Mouse (Mus musculus): ENCODE data around the gene Gm10720. TPM values are rescaled to one million over a fixed set of nuclear protein-coding genes. Genes with fewer than 3 reads are reported as not detected.
"Not testable (repeated sequence)": the region's sequence is repeated elsewhere in the genome, so short reads cannot be mapped to it uniquely, and the experiment has no call there.

Gm10720 gene
- polyA plus RNA-seq (2015; fragmentation: Nextera tagmentation; extraction: Ambion mirVana), result not detected in 2 replicates

GRCm38 (mm10) chr9:3015354-3015753 is at the start of gene Gm10720:
TSS of gene Gm10720 (plus strand) at chr9:3015654.
- not testable (repeated sequence) for H3K36me3 ChIP-seq; ATAC-seq (ENCODE audit: insufficient read depth, low FRiP score, low read depth); H3K9ac ChIP-seq; H3K9me3 ChIP-seq; H3K4me3 ChIP-seq (replicated peaks); H3K4me2 ChIP-seq; H3K27me3 ChIP-seq (replicated peaks); H3K27ac ChIP-seq; H3K4me1 ChIP-seq
- 66% methylated on average over 5 of the region's 9 CpGs for WGBS

- not testable (repeated sequence) for H3K4me3 ChIP-seq (replicated peaks); H3K9ac ChIP-seq; ATAC-seq (ENCODE audit: insufficient read depth, low FRiP score, low read depth); H3K36me3 ChIP-seq; H3K27ac ChIP-seq; H3K4me1 ChIP-seq; H3K9me3 ChIP-seq; H3K27me3 ChIP-seq (replicated peaks); H3K4me2 ChIP-seq
- WGBS, result 71% methylated on average over 12 of the region's 12 CpGs
Observed at GRCm38 (mm10) chr9:3000445-3000972, 14.9 kb upstream of the Gm10720 start, which contains the start of gene Gm10722. TSS of gene Gm10722 (plus strand) at chr9:3000922.

- 62% methylated on average over 8 of the region's 8 CpGs for WGBS
Observed at GRCm38 (mm10) chr9:3001006-3001405, 14.4 kb upstream of the Gm10720 start.

GRCm38 (mm10) chr9:3001948-3002659 is 13.3 kb upstream of the Gm10720 start:
- not testable (repeated sequence) for H3K27ac ChIP-seq; H3K9me3 ChIP-seq; H3K4me1 ChIP-seq; H3K4me3 ChIP-seq (replicated peaks); H3K27me3 ChIP-seq (replicated peaks); H3K36me3 ChIP-seq; H3K9ac ChIP-seq; H3K4me2 ChIP-seq
- WGBS, result 64% methylated on average over 9 of the region's 11 CpGs
- ATAC-seq (ENCODE audit: insufficient read depth, low FRiP score, low read depth), result peak; percentile 77

More at GRCm38 (mm10) chr9:3001006-3001405, 14.4 kb upstream of the Gm10720 start:
- ATAC-seq (ENCODE audit: insufficient read depth, low FRiP score, low read depth); H3K27ac ChIP-seq; H3K4me2 ChIP-seq; H3K4me1 ChIP-seq; H3K27me3 ChIP-seq (replicated peaks); H3K4me3 ChIP-seq (replicated peaks); H3K9ac ChIP-seq; H3K9me3 ChIP-seq; H3K36me3 ChIP-seq: not testable (repeated sequence)

GRCm38 (mm10) chr9:3002794-3003396 is 12.6 kb upstream of the Gm10720 start, which contains the start of gene Gm11168:
TSS of gene Gm11168 (plus strand) at chr9:3003346.
- not testable (repeated sequence) for H3K36me3 ChIP-seq; H3K4me2 ChIP-seq; H3K27me3 ChIP-seq (replicated peaks); H3K4me1 ChIP-seq; H3K4me3 ChIP-seq (replicated peaks); H3K27ac ChIP-seq; H3K9me3 ChIP-seq; ATAC-seq (ENCODE audit: insufficient read depth, low FRiP score, low read depth); H3K9ac ChIP-seq
- WGBS, result 72% methylated on average over 6 of the region's 14 CpGs

GRCm38 (mm10) chr9:3006179-3006578 is 9.3 kb upstream of the Gm10720 start:
- H3K36me3 ChIP-seq; H3K9ac ChIP-seq; H3K4me3 ChIP-seq (replicated peaks); H3K27ac ChIP-seq; H3K27me3 ChIP-seq (replicated peaks); H3K4me1 ChIP-seq; H3K4me2 ChIP-seq; H3K9me3 ChIP-seq; ATAC-seq (ENCODE audit: insufficient read depth, low FRiP score, low read depth): not testable (repeated sequence)
- 83% methylated on average over 1 of the region's 5 CpGs for WGBS

- not testable (repeated sequence) for H3K9ac ChIP-seq; H3K4me1 ChIP-seq; H3K27me3 ChIP-seq (replicated peaks); H3K9me3 ChIP-seq; H3K4me3 ChIP-seq (replicated peaks); H3K27ac ChIP-seq; H3K4me2 ChIP-seq; H3K36me3 ChIP-seq
- whole genome bisulfite sequencing, result 70% methylated on average over 8 of the region's 8 CpGs
- peak; percentile 66 for ATAC-seq (ENCODE audit: insufficient read depth, low FRiP score, low read depth)
Observed at GRCm38 (mm10) chr9:3006636-3007035, 8.8 kb upstream of the Gm10720 start.

GRCm38 (mm10) chr9:3007272-3007671 is 8.2 kb upstream of the Gm10720 start:
- 77% methylated on average over 8 of the region's 9 CpGs for WGBS
- H3K4me2 ChIP-seq; H3K27me3 ChIP-seq (replicated peaks); H3K9me3 ChIP-seq; H3K4me1 ChIP-seq; H3K4me3 ChIP-seq (replicated peaks); H3K27ac ChIP-seq; H3K9ac ChIP-seq; H3K36me3 ChIP-seq: not testable (repeated sequence)
- ATAC-seq (ENCODE audit: insufficient read depth, low FRiP score, low read depth), result peak; percentile 18; the same call in 1 of the 2 replicates

- peak; percentile 24; the same call in 1 of the 2 replicates for ATAC-seq (ENCODE audit: insufficient read depth, low FRiP score, low read depth)
- not testable (repeated sequence) for H3K4me1 ChIP-seq; H3K4me2 ChIP-seq; H3K9me3 ChIP-seq; H3K27ac ChIP-seq; H3K36me3 ChIP-seq; H3K9ac ChIP-seq; H3K4me3 ChIP-seq (replicated peaks); H3K27me3 ChIP-seq (replicated peaks)
- WGBS, result no CpG with 5 or more reads among the region's 5 CpGs
Observed at GRCm38 (mm10) chr9:3009331-3009730, 6.1 kb upstream of the Gm10720 start.

- H3K9ac ChIP-seq; H3K9me3 ChIP-seq; H3K4me3 ChIP-seq (replicated peaks); H3K27ac ChIP-seq; ATAC-seq (ENCODE audit: insufficient read depth, low FRiP score, low read depth); H3K4me2 ChIP-seq; H3K36me3 ChIP-seq; H3K4me1 ChIP-seq; H3K27me3 ChIP-seq (replicated peaks): not testable (repeated sequence)
- WGBS, result 83% methylated on average over 3 of the region's 7 CpGs
Observed at GRCm38 (mm10) chr9:3012054-3012621, 3.3 kb upstream of the Gm10720 start.

- not testable (repeated sequence) for H3K9ac ChIP-seq; H3K27me3 ChIP-seq (replicated peaks); H3K27ac ChIP-seq; H3K9me3 ChIP-seq; H3K4me1 ChIP-seq; H3K4me3 ChIP-seq (replicated peaks); H3K36me3 ChIP-seq; H3K4me2 ChIP-seq
- ATAC-seq (ENCODE audit: insufficient read depth, low FRiP score, low read depth), result peak; percentile 61
- no CpG with 5 or more reads among the region's 11 CpGs for WGBS
Observed at GRCm38 (mm10) chr9:3012733-3013279, 2.6 kb upstream of the Gm10720 start, which contains the start of gene Gm10721. TSS of gene Gm10721 (plus strand) at chr9:3013140.

- not testable (repeated sequence) for H3K4me2 ChIP-seq; H3K9ac ChIP-seq; H3K4me3 ChIP-seq (replicated peaks); H3K4me1 ChIP-seq; H3K9me3 ChIP-seq; H3K36me3 ChIP-seq; H3K27ac ChIP-seq; H3K27me3 ChIP-seq (replicated peaks); ATAC-seq (ENCODE audit: insufficient read depth, low FRiP score, low read depth)
- 70% methylated on average over 6 of the region's 6 CpGs for WGBS
Observed at GRCm38 (mm10) chr9:3015896-3016295, 442 bp downstream of the Gm10720 start.

Measured in stomach, embryonic 15.5 days (tissue).